Mouse (Mus musculus): ENCODE data around the gene C7. TPM values are rescaled to one million over a fixed set of nuclear protein-coding genes. Genes with fewer than 3 reads are reported as not detected.

The C7 gene
- polyA plus RNA-seq, 1 experiment from 2014 or later: not detected

DNA sequence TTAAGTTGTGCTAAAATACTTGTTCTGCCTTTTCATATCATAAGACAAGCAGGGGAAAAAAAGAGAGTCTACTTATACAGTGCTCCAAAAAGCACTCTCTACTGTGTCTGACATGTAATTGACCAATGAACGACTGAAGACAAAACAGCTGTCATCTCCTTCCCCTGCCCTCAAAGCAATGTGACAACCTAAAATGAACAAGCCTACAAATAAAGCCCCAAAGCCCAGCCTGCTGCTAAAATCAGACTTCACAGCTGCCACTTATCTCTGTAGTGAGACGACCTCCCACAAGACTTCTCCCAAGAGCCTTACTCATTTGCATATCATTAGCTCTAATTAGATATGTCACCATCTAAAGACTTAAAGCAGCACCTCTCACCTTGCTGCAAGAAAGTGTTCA, 60.6 kb downstream of the C7 start:
- ATAC-seq: no peak
- ChIA-PET POLR2A (no interaction called here), CTCF (interaction anchor here (1.5 kb wide), 1 partner anchor 15 kb away, joined by 4 read pairs; no protein-coding TSS in a partner anchor)

DNA sequence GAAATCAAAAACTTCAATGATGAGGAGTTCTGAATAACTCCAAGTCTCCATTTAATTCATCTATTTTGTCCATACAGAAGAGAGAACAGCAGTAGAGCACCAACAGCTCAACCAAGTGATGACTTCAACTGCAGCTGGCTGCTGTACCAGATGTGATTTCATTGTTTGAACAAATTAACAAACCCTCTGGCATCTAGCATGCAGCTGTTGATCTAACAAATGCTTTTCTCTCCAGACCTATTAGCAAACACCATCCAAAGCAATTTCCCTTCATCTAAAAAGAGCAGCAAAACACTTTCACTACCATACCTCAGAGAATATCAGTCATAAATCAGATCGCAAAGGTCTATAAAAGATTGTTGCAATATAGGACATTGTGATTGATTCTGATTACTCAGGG, 90.2 kb downstream of the C7 start:
- CTCF ChIA-PET: no interaction called here
- no peak for TF ChIP-seq CTCF (IDR thresholded peaks at IDR 0.05)
- ATAC-seq (no peak), DNase-seq (ENCODE audit: low read depth, low spot score) (no peak)
- in situ Hi-C loops (cut with MboI; ENCODE audit: low pct_unique_long_range_greater_than_20kb): no loop called here
- POLR2A ChIA-PET: no interaction called here
- H3K27me3 ChIP-seq: peaks cover 15% of the 10 kb centered on the region

More for the DNA sequence above, 60.6 kb downstream of the C7 start:
- in situ Hi-C loops (cut with MboI; ENCODE audit: low pct_unique_long_range_greater_than_20kb): no loop called here
- DNase-seq (ENCODE audit: low read depth, low spot score): no peak
- H3K27me3 ChIP-seq: peaks cover 36% of the 10 kb centered on the region
- TF ChIP-seq CTCF (IDR thresholded peaks at IDR 0.05): no peak

Other genes with a start within 250 kb of the C7 start
- gene Mroh2b, start 165.0 kb downstream of the C7 start, polyA plus RNA-seq (2021): not detected
- gene Card6, start 44.8 kb upstream of the C7 start, polyA plus RNA-seq (2021): 4.0 TPM
- 245 TPM for gene Rpl37, start 52.9 kb upstream of the C7 start, polyA plus RNA-seq (2021)
- gene Prkaa1, start 80.1 kb upstream of the C7 start, polyA plus RNA-seq (2021): 39.2 TPM
- 59.8 TPM for gene Ttc33, start 121.8 kb upstream of the C7 start, polyA plus RNA-seq (2021)
- 4.8 TPM for gene Ptger4, start 180.4 kb upstream of the C7 start, polyA plus RNA-seq (2021)